Mouse (Mus musculus): ENCODE data around the gene Wdr77. TPM values are rescaled to one million over a fixed set of nuclear protein-coding genes. Genes with fewer than 3 reads are reported as not detected.
A peak's percentile ranks its signal among the peaks of the same experiment; 100 is the strongest.
"Not testable (repeated sequence)": the region's sequence is repeated elsewhere in the genome, so short reads cannot be mapped to it uniquely, and the experiment has no call there.

The Wdr77 gene
- 56.5 and 56.9 TPM in 2 replicates for polyA plus RNA-seq (2012; rRNA removed)

- no peaks in the 10 kb centered on the region for H3K27me3 ChIP-seq (ENCODE audit: control insufficient read depth, insufficient read depth, low read length)
- no peaks in the 10 kb centered on the region; the same call in 1 of the 2 replicates for H3K4me1 ChIP-seq (ENCODE audit: control insufficient read depth, insufficient read depth, low read length)
- H3K27ac ChIP-seq (ENCODE audit: insufficient read depth, low read length) = peak within 1 kb of the TSS; percentile 79
- peak; percentile 97 for TF ChIP-seq POLR2A (IDR thresholded peaks at IDR 0.05; ENCODE audit: borderline replicate concordance, insufficient read depth, low read length)
- TF ChIP-seq CTCF (IDR thresholded peaks at IDR 0.05; ENCODE audit: borderline replicate concordance, insufficient read depth, low read depth, low read length) = no peak
- DNase-seq = peak; percentile 95 to 96
- under 1% methylated on average over 52 of the region's 52 CpGs for WGBS
- H3K4me3 ChIP-seq (replicated peaks; ENCODE audit: insufficient read depth, low read depth, low read length) = peak within 1 kb of the TSS; percentile 69
Observed at GRCm38 (mm10) chr3:105958974-105959580, at the start of gene Wdr77. Wdr77 (plus strand) TSS chr3:105959369.

GRCm38 (mm10) chr3:105910519-105911190, 48.5 kb upstream of the Wdr77 start:
- Histone ChIP-seq H3K27me3 (ENCODE audit: control insufficient read depth, insufficient read depth, low read length) (no peaks in the 10 kb centered on the region), H3K4me1 (ENCODE audit: control insufficient read depth, insufficient read depth, low read length) (no peaks in the 10 kb centered on the region), H3K27ac (ENCODE audit: insufficient read depth, low read length) (no peak overlapping the region), H3K4me3 (replicated peaks; ENCODE audit: insufficient read depth, low read depth, low read length) (no peak overlapping the region)
- WGBS = 72% methylated on average over 11 of the region's 11 CpGs
- no peak for DNase-seq
- TF ChIP-seq POLR2A (IDR thresholded peaks at IDR 0.05; ENCODE audit: borderline replicate concordance, insufficient read depth, low read length) = no peak
- TF ChIP-seq CTCF (IDR thresholded peaks at IDR 0.05; ENCODE audit: borderline replicate concordance, insufficient read depth, low read depth, low read length) = no peak

- no peak for DNase-seq
- 81% methylated on average over 9 of the region's 9 CpGs for WGBS
- no peaks in the 10 kb centered on the region for H3K27me3 ChIP-seq (ENCODE audit: control insufficient read depth, insufficient read depth, low read length)
- no peak overlapping the region for H3K27ac ChIP-seq (ENCODE audit: insufficient read depth, low read length)
- TF ChIP-seq CTCF (IDR thresholded peaks at IDR 0.05; ENCODE audit: borderline replicate concordance, insufficient read depth, low read depth, low read length) (no peak), POLR2A (IDR thresholded peaks at IDR 0.05; ENCODE audit: borderline replicate concordance, insufficient read depth, low read length) (no peak)
- no peaks in the 10 kb centered on the region for H3K4me1 ChIP-seq (ENCODE audit: control insufficient read depth, insufficient read depth, low read length)
- no peak overlapping the region for H3K4me3 ChIP-seq (replicated peaks; ENCODE audit: insufficient read depth, low read depth, low read length)
Observed at GRCm38 (mm10) chr3:105912097-105912880, 46.9 kb upstream of the Wdr77 start.

GRCm38 (mm10) chr3:105913839-105914681, 45.1 kb upstream of the Wdr77 start:
- Histone ChIP-seq H3K27me3 (ENCODE audit: control insufficient read depth, insufficient read depth, low read length) (no peaks in the 10 kb centered on the region), H3K4me3 (replicated peaks; ENCODE audit: insufficient read depth, low read depth, low read length) (no peak overlapping the region), H3K27ac (ENCODE audit: insufficient read depth, low read length) (no peak overlapping the region), H3K4me1 (ENCODE audit: control insufficient read depth, insufficient read depth, low read length) (no peaks in the 10 kb centered on the region)
- 78% methylated on average over 10 of the region's 10 CpGs for WGBS
- no peak for DNase-seq
- TF ChIP-seq POLR2A (IDR thresholded peaks at IDR 0.05; ENCODE audit: borderline replicate concordance, insufficient read depth, low read length) (no peak), CTCF (IDR thresholded peaks at IDR 0.05; ENCODE audit: borderline replicate concordance, insufficient read depth, low read depth, low read length) (no peak)

- DNase-seq = no peak
- no peaks in the 10 kb centered on the region for H3K27me3 ChIP-seq (ENCODE audit: control insufficient read depth, insufficient read depth, low read length)
- H3K27ac ChIP-seq (ENCODE audit: insufficient read depth, low read length) = no peak overlapping the region
- TF ChIP-seq CTCF (IDR thresholded peaks at IDR 0.05; ENCODE audit: borderline replicate concordance, insufficient read depth, low read depth, low read length) (no peak), POLR2A (IDR thresholded peaks at IDR 0.05; ENCODE audit: borderline replicate concordance, insufficient read depth, low read length) (no peak)
- WGBS = 48% methylated on average over 1 of the region's 1 CpGs
- no peak overlapping the region for H3K4me3 ChIP-seq (replicated peaks; ENCODE audit: insufficient read depth, low read depth, low read length)
- no peaks in the 10 kb centered on the region for H3K4me1 ChIP-seq (ENCODE audit: control insufficient read depth, insufficient read depth, low read length)
Observed at GRCm38 (mm10) chr3:105915281-105915680, 43.9 kb upstream of the Wdr77 start.

- not testable (repeated sequence) for H3K27me3 ChIP-seq (ENCODE audit: control insufficient read depth, insufficient read depth, low read length); H3K4me1 ChIP-seq (ENCODE audit: control insufficient read depth, insufficient read depth, low read length); DNase-seq; H3K4me3 ChIP-seq (replicated peaks; ENCODE audit: insufficient read depth, low read depth, low read length); H3K27ac ChIP-seq (ENCODE audit: insufficient read depth, low read length)
Observed at GRCm38 (mm10) chr3:105916455-105916854, 42.7 kb upstream of the Wdr77 start.

- 59% methylated on average over 10 of the region's 10 CpGs for WGBS
- H3K4me3 ChIP-seq (replicated peaks; ENCODE audit: insufficient read depth, low read depth, low read length) = no peak overlapping the region
- no peak overlapping the region for H3K27ac ChIP-seq (ENCODE audit: insufficient read depth, low read length)
- no peak for TF ChIP-seq CTCF (IDR thresholded peaks at IDR 0.05; ENCODE audit: borderline replicate concordance, insufficient read depth, low read depth, low read length)
- TF ChIP-seq POLR2A (IDR thresholded peaks at IDR 0.05; ENCODE audit: borderline replicate concordance, insufficient read depth, low read length) = no peak
- no peaks in the 10 kb centered on the region for H3K27me3 ChIP-seq (ENCODE audit: control insufficient read depth, insufficient read depth, low read length)
- H3K4me1 ChIP-seq (ENCODE audit: control insufficient read depth, insufficient read depth, low read length) = no peaks in the 10 kb centered on the region
- no peak for DNase-seq
Observed at GRCm38 (mm10) chr3:105917656-105918354, 41.4 kb upstream of the Wdr77 start.
